Mouse (Mus musculus) layer of hippocampus, postnatal 25 days (tissue): ENCODE results near the gene Eva1c. TPM values are rescaled to one million over a fixed set of nuclear protein-coding genes. Genes with fewer than 3 reads are reported as not detected.
"Not testable (repeated sequence)": the region's sequence is repeated elsewhere in the genome, so short reads cannot be mapped to it uniquely, and the experiment has no call there.

Source experiments
- DNase-seq, 2 experiments: peaks; one replicate each; pipeline ENCODE4 v3.0.0; 2022; ENCODE audit warnings: mixed read lengths in 2 of 2, low spot score in 1 of 2; ENCODE audit errors: extremely low spot score in 1 of 2
- total RNA-seq, 2 experiments: library from RNA; stranded (reverse); gene quantifications; 2 replicates each; pipeline ENCODE4 v1.2.3; 2021

Gene Eva1c
- total RNA-seq, 2 experiments from 2014 or later, result 1.6 TPM

DNA sequence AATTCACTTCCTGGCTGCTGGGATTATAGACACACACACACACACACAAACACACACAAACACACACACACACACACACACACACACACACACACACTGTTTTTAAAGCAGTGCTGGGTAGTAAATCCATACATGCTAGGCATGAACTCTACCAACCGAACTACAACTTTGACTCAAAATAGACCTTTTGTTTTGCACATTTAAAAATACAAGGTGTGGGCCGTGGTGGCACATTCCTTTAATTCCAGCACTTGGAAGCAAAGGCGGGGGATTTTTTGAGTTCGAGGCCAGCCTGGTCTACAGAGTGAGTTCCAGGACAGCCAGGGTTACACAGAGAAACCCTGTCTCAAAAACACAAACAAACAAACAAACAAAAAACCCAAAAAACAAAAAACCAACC, 2.5 kb upstream of the Eva1c start:
- not testable (repeated sequence) for DNase-seq

DNA sequence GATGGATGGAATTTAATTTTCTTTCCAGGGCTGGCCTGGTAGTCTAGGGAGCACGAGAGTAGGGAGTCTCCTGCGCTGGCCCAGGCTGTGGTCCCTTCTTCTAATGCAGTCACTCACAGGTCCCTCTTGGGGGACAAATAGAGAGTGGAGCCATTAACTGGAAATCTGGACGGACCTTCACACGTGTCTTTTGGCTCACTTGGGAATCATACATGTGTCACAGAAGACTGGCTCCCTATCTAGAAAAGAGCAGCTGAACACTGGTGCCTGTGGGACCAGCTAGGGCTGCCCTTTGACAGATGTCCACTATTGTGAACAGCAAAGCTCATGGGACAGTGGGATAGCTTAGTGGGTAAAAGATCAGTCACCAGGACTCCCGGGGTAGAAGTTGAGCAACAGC, 478 bp upstream of the Eva1c start:
- DNase-seq, result no peak

- no peak for DNase-seq
Measured at GRCm38 (mm10) chr16:90827498-90827897, 979 bp downstream of the Eva1c start.

DNA sequence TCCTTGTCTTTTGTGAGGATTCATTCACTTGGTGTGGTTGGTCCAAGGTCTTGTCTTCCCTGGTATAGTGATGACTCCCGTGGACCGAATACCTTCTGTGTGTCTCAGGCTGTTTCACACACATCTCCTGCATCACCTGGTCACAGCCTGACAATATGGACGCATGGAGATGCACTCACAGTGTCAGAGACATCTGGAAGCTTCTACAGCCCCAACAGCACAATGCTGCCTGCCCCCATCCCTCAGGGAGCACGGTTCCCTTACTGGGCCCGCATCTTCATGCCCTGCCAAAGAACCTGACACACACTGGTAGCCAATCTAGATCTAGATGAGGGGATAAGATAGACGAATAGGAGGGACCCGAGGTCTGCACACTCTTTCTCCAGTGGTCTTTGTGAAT, 2.6 kb downstream of the Eva1c start:
- no peak for DNase-seq

DNA sequence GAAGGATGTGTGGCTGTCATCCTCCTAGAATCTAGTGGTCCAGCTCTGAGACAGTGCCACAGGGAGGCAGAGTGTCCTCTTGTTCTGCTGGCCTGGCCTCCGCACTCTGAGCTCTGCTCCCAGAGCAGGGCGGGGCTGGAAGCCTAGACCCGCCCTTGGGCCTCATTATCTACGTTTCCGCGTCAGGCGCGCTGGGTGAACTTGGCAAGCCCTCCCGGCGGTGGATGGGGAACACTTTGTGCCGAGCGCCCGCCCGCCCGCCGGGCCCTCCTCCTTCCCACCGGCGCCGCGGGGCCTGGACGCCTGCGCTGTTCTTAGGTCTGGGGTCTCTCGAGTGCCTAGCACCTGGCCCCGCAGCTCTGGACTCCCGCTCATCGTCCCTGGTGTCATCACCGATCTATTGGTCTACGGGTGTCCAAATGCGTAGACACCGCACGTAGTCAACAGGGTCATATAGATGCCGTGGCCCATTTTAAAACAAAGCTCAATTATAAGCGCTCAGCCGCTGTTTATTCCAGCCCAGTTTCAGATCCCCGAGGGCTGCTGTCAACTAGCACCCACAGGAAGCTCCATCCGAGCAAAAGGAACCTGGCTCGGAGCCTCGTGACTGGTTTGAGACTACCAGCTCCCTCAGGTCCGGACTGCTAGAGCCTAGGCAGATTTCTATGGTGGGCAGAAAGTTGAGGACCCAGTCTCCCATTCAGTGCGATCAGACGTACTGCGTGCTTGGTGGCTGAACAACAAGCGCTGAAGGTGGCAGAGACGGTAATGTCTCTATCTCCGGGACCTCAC, 3.6 kb downstream of the Eva1c start:
- peak; percentile 33 to 41 for DNase-seq

DNA sequence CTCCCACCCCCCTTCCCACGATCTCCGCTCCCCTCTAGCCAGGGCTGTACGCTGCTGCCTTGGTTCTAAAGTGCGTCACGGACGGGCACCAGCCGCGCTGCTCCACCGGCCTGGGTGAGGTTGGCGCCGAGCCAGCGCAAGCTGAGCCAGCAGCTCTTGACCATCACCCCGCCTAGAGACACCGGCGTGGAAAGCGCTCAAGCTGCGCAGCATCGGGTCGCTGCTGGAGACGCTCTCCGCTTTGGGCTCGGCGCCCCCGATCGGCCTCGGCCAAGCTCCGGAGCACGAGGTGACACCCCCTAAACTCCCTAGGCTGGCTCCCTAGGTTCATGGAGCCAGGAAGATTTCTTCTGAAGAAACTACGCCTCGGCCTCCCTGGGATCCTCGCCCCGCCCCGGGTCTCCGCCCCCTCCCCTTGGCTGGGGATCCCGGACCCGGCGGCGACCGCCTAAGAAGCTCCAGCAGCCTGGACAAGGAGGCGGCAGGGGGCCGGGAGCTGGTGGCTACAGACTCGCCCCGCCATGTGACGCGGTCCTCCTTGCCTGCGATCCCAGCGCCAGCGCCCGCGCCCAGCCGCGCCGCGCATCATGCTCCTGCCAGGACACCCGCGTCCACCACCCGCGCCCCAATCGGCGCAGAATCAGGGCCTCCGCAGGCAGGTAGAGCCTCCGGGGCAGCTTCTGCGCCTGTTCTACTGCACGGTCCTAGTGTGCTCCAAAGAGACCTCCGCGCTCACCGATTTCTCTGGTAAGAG, 4.3 kb downstream of the Eva1c start:
- peak; percentile 25 to 49 for DNase-seq

GRCm38 (mm10) chr16:90831676-90832075, 5.2 kb downstream of the Eva1c start:
- no peak for DNase-seq

DNA sequence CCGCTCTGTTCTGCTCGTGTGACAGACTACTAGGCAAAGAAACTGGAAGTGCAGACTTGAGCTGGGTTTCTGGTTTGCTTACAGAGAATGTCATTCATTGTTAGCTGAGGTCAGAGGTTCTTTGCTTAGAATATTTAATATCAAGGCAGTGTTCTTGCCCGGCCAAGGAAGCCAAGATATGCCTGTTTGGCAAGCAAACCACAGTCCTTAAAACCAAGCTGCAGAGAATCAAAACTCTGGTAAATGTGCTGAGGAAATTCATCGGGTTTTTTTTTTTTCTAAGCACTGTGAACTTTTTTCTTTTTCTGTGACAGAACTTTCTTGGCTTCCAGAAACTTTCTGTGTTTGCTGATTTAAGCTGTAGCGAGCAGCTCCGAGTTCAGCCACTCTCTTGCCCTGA, 6.0 kb downstream of the Eva1c start:
- DNase-seq, result no peak

GRCm38 (mm10) chr16:90833041-90833791, 6.7 kb downstream of the Eva1c start:
- no peak for DNase-seq

- DNase-seq, result no peak
Measured at GRCm38 (mm10) chr16:90837431-90837830, 10.9 kb downstream of the Eva1c start.

GRCm38 (mm10) chr16:90842164-90842563, 15.6 kb downstream of the Eva1c start:
- DNase-seq, result no peak

GRCm38 (mm10) chr16:90845038-90845437, 18.5 kb downstream of the Eva1c start:
- DNase-seq, result no peak

- no peak for DNase-seq
Measured at GRCm38 (mm10) chr16:90845591-90845990, 19.1 kb downstream of the Eva1c start.

- DNase-seq, result no peak
Measured at GRCm38 (mm10) chr16:90848697-90849096, 22.2 kb downstream of the Eva1c start.

- DNase-seq, result no peak
Measured at GRCm38 (mm10) chr16:90849262-90849661, 22.7 kb downstream of the Eva1c start.

GRCm38 (mm10) chr16:90850881-90851280, 24.4 kb downstream of the Eva1c start:
- DNase-seq, result no peak

DNA sequence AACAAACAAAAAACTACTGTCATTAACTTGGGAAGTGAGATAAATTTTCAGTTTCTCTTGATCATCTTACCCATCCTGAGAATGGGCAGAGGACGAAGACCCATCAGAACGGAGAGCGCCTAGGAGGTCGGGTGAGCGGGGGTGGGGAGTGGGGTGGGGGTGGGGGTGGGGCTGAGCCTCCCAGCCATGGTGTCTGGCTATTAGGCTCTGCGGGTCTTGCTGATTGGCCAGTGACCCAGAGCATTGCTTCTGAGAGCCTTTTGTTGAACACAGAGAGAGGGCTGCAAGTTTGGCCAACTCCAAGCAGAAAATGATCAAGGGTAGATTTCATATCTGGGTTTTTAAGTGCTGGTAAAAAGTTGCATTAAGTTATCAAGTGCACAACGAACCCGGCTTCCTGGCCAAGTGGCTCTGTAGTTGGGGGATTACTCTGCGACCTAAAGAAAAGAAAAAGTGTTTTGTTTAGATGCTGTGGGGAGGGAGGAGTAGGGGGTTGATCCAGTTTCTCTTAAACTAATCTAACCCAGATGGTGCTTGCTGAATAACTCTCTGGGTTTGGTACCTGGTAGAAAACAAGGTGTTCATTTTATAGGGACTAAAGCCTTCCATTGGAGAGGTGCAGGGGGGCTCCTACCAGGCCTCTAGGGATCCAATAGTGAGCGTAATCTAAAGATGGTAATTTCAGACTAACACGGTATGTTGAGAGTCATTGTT, 25.3 kb downstream of the Eva1c start:
- no peak for DNase-seq

- no peak for DNase-seq
Measured at GRCm38 (mm10) chr16:90856552-90857200, 30.2 kb downstream of the Eva1c start.

- no peak for DNase-seq
Measured at GRCm38 (mm10) chr16:90858206-90858605, 31.7 kb downstream of the Eva1c start.

- DNase-seq, result no peak
Measured at GRCm38 (mm10) chr16:90863036-90863435, 36.5 kb downstream of the Eva1c start.
